Mouse (Mus musculus) ES-E14 (cell line): ENCODE data around the gene Tspoap1. TPM values are rescaled to one million over a fixed set of nuclear protein-coding genes. Genes with fewer than 3 reads are reported as not detected.

Experiments used
- DNase-seq: peaks from one replicate; pipeline ENCODE4 v3.0.0-alpha.2; 2013; ENCODE audit warnings: low read depth, low spot score
- H3K27ac ChIP-seq: 2 replicates; pipeline ENCODE4 v1.5.1; 2012; ENCODE audit warnings: low read depth, mild to moderate bottlenecking, low read length, moderate library complexity, mixed read lengths; ENCODE audit not compliant: poor library complexity, insufficient read depth, severe bottlenecking
- H3K36me3 ChIP-seq: 2 replicates; pipeline ENCODE4 v1.6.1; 2012; ENCODE audit warnings: mild to moderate bottlenecking, low read length, moderate library complexity, mixed read lengths; ENCODE audit not compliant: control insufficient read depth, poor library complexity, insufficient read depth, severe bottlenecking
- H3K4me1 ChIP-seq, 2 experiments: fragments of 150-350 bp in 1 of 2; sonication (generic) in 1 of 2; 2 replicates each; pipeline ENCODE4 v1.6.1; 2012; ENCODE audit warnings: low read length in 2 of 2, mild to moderate bottlenecking in 1 of 2, mixed read lengths in 1 of 2; ENCODE audit not compliant: control insufficient read depth in 2 of 2, insufficient read depth in 2 of 2, poor library complexity in 1 of 2
- H3K4me3 ChIP-seq, 2 experiments: fragments of 150-350 bp in 1 of 2; sonication (generic) in 1 of 2; 2 replicates each; pipeline ENCODE4 v1.5.1; 2012; ENCODE audit warnings: low read length in 2 of 2, low read depth in 1 of 2, mild to moderate bottlenecking in 1 of 2, mixed read lengths in 1 of 2; ENCODE audit not compliant: insufficient read depth in 1 of 2, poor library complexity in 1 of 2, severe bottlenecking in 1 of 2
- H3K9ac ChIP-seq: 2 replicates; pipeline ENCODE4 v1.6.1; 2012; ENCODE audit warnings: low read depth, mild to moderate bottlenecking, low read length, mixed read lengths; ENCODE audit not compliant: poor library complexity, insufficient read depth, severe bottlenecking
- H3K9me3 ChIP-seq: fragments of 150-350 bp; sonication (generic); 2 replicates; pipeline ENCODE4 v1.6.1; 2012; ENCODE audit warnings: low read depth, mild to moderate bottlenecking, low read length; ENCODE audit not compliant: control insufficient read depth, insufficient read depth
- CHD2 ChIP-seq: IDR thresholded peaks from 2 replicates; pipeline ENCODE4 v1.6.1; 2014; ENCODE audit warnings: mild to moderate bottlenecking, low read depth, low read length, inconsistent platforms
- HCFC1 ChIP-seq: IDR thresholded peaks from 2 replicates; pipeline ENCODE4 v1.6.1; 2012; ENCODE audit warnings: low read length, inconsistent platforms, borderline replicate concordance; ENCODE audit not compliant: insufficient read depth
- MAFK ChIP-seq: IDR thresholded peaks from 2 replicates; pipeline ENCODE4 v1.6.1; 2014; ENCODE audit warnings: mild to moderate bottlenecking, low read depth, low read length, inconsistent platforms; ENCODE audit not compliant: insufficient read depth
- ZC3H11A ChIP-seq: IDR thresholded peaks from 2 replicates; pipeline ENCODE4 v1.6.1; 2012; ENCODE audit warnings: low read depth, mild to moderate bottlenecking, inconsistent platforms, low read length, borderline replicate concordance
- ZNF384 ChIP-seq: IDR thresholded peaks from 2 replicates; pipeline ENCODE4 v1.6.1; 2012; ENCODE audit warnings: low read depth, low read length, inconsistent platforms
- in situ Hi-C, 2 experiments: fragments of 600-800 bp; cut with MboI; formaldehyde crosslinking; loops; one replicate each; pipeline ENCODE4 v1.15.1; 2025; ENCODE audit warnings: low sequenced_read_pairs in 2 of 2, inconsistent platforms in 1 of 2; ENCODE audit not compliant: unreplicated experiment in 2 of 2
- total RNA-seq: library from RNA; depleted of rRNA; stranded (reverse); fragments of 300-350 nt; gene quantifications from 2 replicates; pipeline ENCODE4 v1.2.3, GENCODE M21; 2012

The Tspoap1 gene
- total RNA-seq, 1 experiment, result 1.8 TPM

GRCm38 (mm10) chr11:87720324-87720723, 40.0 kb upstream of the Tspoap1 start:
- no peak for DNase-seq
- in situ Hi-C loops, result no loop called here
- Histone ChIP-seq H3K36me3 (no peaks in the 10 kb centered on the region), H3K9me3 (no peaks in the 10 kb centered on the region), H3K27ac (no peak overlapping the region), H3K9ac (no peak overlapping the region), H3K4me1 (no peaks in the 10 kb centered on the region), H3K4me3 (peak overlapping the region in 1 of 2 experiments; percentile 37; a peak in 2 of 4 replicates)
- no peak for TF ChIP-seq MAFK
- no peak for TF ChIP-seq HCFC1
- no peak for TF ChIP-seq ZC3H11A
- no peak for TF ChIP-seq CHD2
- TF ChIP-seq ZNF384, result no peak

- TF ChIP-seq ZC3H11A, result no peak
- no peak for TF ChIP-seq MAFK
- TF ChIP-seq ZNF384, result no peak
- TF ChIP-seq CHD2, result no peak
- no peak for TF ChIP-seq HCFC1
- no peak for DNase-seq
- in situ Hi-C loops, result no loop called here
Measured at GRCm38 (mm10) chr11:87720839-87721238, 39.5 kb upstream of the Tspoap1 start.

GRCm38 (mm10) chr11:87722168-87722567, 38.2 kb upstream of the Tspoap1 start:
- in situ Hi-C loops, result no loop called here
- no peak overlapping the region for H3K27ac ChIP-seq

More at GRCm38 (mm10) chr11:87720839-87721238, 39.5 kb upstream of the Tspoap1 start:
- no peak overlapping the region for H3K9ac ChIP-seq
- no peak overlapping the region for H3K27ac ChIP-seq
- no peaks in the 10 kb centered on the region for H3K4me1 ChIP-seq
- H3K9me3 ChIP-seq, result no peaks in the 10 kb centered on the region
- no peaks in the 10 kb centered on the region for H3K36me3 ChIP-seq
- H3K4me3 ChIP-seq, result peak overlapping the region in 1 of 2 experiments; percentile 37; a peak in 2 of 4 replicates

GRCm38 (mm10) chr11:87722891-87723290, 37.5 kb upstream of the Tspoap1 start:
- no peak for DNase-seq
- no peaks in the 10 kb centered on the region for H3K9me3 ChIP-seq
- in situ Hi-C loops, result no loop called here

More at GRCm38 (mm10) chr11:87722168-87722567, 38.2 kb upstream of the Tspoap1 start:
- no peak overlapping the region for H3K4me3 ChIP-seq
- H3K9ac ChIP-seq, result no peak overlapping the region
- no peak for DNase-seq
- H3K4me1 ChIP-seq, result peaks cover 0 to 3% of the 10 kb centered on the region in 2 experiments; a peak in 1 of 4 replicates
- H3K36me3 ChIP-seq, result no peaks in the 10 kb centered on the region
- TF ChIP-seq CHD2, result no peak
- TF ChIP-seq HCFC1, result no peak
- no peak for TF ChIP-seq ZNF384
- TF ChIP-seq ZC3H11A, result no peak
- TF ChIP-seq MAFK, result no peak
- no peaks in the 10 kb centered on the region for H3K9me3 ChIP-seq

GRCm38 (mm10) chr11:87725515-87725914, 34.8 kb upstream of the Tspoap1 start:
- Histone ChIP-seq H3K36me3 (no peaks in the 10 kb centered on the region), H3K27ac (no peak overlapping the region), H3K4me3 (no peak overlapping the region), H3K9me3 (no peaks in the 10 kb centered on the region), H3K9ac (no peak overlapping the region), H3K4me1 (peaks cover 0 to 3% of the 10 kb centered on the region in 2 experiments; a peak in 1 of 4 replicates)
- DNase-seq, result no peak
- TF ChIP-seq ZC3H11A (no peak), CHD2 (no peak), ZNF384 (no peak)
- in situ Hi-C loops, result no loop called here

More at GRCm38 (mm10) chr11:87722891-87723290, 37.5 kb upstream of the Tspoap1 start:
- Histone ChIP-seq H3K4me3 (no peak overlapping the region), H3K4me1 (peaks cover 0 to 3% of the 10 kb centered on the region in 2 experiments; a peak in 1 of 4 replicates), H3K27ac (no peak overlapping the region), H3K36me3 (no peaks in the 10 kb centered on the region), H3K9ac (no peak overlapping the region)
- TF ChIP-seq MAFK (no peak), ZNF384 (no peak), HCFC1 (no peak), CHD2 (no peak)
